Mouse (Mus musculus) heart, adult 9 months (tissue): Measurements from ENCODE around the gene Osbpl3.

ENCODE experiments used
- DNase-seq, 2 experiments: peaks; one replicate each; pipeline ENCODE4 v3.0.0; 2022; ENCODE audit warnings: low spot score in 2 of 2

Osbpl3 gene

DNA sequence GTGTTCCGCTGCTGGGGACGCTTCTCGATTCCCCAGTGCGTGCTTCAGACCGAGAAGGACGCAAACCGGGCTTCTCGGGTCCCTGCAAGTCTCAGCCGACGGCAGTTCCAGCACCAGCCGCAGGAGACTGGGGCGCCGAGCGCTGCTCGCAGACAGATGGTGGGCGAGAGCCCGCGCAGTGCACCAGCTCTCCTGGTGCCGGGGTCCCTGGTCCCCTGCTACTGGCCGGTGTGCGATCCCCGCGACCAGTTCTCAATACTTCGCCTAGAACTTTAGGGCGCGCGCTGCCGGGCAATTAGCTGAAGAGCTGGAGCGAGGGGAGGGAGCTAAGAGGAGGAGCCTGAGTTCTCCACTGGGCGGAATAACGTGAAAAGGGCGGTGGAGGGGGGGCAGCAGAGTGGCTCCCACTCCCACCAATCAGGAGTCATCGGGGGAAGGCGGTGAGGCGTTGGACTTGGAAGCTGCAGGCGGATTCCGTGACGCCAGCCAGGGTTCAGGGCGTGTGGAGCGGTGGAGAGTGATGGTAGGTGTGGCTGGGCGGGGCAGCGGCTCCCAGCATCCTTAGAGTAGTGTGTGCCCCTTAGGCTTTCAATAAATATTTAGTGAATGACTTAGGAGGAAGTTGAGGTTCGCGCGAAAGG is at the start of gene Osbpl3:
TSS of gene Osbpl3 (minus strand) at position 373 of the 641 bp plus-strand sequence.
- peak; percentile 88 to 90 for DNase-seq

DNA sequence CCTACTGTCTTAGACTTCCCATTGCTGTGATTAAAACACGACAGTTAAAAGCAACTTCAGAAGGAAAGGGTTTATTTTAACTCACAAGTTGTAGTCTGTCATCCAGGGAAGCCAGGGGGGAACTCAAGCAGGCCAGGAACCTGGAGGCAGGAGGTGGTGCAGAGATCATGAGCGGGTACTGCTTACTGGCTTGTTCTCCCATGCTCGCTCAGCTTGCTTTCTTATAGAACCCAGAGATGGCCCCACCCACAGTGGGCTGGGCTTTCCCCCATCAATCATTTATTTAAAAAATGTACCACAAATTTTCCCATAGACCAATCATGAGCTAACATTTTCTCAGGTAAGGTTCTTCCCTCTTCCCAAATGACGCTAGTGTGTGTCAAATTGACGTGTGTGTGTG is 49.5 kb upstream of the Osbpl3 start:
- no peak for DNase-seq

DNA sequence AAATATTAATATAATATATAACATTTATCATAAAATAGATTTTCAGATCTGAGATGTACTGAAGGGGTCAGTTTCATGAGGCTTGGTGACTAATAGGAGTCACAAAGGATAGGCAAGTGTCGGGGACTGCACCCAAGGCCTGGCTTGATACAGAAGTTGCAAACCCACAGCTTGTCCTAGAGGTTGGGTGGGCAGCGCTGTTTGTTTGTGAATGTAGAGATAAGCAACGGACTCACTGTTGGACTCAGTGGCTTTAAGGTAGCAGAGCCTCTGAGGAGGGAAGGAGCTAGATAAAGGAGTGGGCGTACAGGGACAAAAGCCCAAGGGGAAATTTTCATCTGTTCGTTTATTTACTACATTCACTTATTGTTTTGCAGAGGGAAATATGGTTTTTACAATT is 48.7 kb upstream of the Osbpl3 start:
- DNase-seq = no peak

DNA sequence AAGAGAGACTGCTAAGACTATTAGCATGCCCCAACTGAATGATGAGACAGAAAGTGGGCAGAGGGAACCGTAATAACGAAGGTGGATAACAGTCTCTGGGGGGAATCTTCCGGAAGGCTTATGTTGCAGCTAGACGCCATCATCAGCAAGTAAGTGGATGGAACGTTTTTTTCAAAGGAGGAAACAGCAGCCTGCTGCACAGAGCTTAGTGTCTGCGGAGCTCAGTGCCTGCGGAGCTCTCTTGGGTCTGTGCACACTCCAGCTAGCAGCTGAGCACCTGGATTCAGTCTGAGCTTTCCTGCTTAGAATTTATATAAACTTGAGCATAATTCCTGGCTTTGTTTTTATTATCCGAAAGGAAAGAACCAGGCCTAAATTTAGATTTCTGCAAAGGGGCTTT is 47.8 kb upstream of the Osbpl3 start:
- DNase-seq = no peak

DNA sequence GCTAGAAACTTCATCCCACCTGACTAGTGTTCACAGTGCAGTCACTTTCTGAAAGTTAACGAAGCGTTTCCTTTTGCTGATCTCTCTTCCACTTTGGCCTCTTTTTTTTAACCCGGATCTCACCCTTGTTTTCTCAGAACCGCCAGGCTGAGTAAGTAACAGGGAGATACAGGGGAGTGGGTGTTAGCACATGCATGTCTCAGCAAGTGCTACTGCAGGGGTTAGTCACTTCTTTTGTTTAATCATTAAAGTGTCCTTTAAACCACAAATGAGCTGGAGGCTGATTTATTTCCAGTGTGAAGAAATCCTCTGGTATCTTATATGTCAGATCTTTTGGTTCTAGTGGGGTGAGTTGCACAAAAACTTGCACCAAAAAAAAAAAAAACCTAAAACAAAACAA is 47.0 kb upstream of the Osbpl3 start:
- no peak for DNase-seq

DNA sequence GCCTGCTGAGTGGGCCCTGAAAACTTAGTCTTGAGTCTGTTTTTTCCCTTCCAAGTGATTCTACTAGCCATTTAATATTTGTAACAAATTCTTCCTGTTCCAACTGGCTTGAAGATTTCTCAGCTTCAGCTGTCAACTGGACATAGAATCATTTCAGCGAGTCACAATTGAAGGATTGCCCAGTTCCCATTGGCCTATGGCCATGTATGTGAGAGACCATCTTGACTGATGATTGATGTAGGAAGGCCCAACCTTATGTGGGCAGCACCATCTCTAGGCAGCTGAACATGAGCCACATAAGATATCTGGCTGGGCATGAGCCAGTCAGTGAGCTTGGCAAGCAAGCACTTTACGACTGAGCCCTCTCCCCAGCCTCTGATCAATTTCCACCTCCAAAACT is 42.3 kb upstream of the Osbpl3 start:
- peak; percentile 8 to 36 for DNase-seq

DNA sequence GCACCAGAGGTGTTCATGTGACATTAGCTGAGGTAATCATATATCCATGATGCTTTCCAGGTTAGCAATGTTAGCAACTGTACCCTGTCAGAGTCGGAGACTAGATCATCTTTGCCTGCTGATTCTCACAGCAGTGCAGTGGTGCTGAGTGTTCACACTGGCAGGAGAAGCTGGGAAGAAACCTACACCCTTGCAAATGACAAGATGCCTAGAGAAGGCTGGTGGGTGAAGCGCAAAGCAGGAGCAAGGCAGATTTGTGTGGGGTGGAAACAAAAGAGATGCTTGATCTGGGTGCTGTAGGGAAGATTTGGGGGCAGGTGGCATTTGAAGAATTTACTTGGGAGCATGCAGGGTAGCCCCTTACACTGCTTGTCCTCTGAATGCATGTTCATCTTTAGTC is 34.5 kb upstream of the Osbpl3 start:
- DNase-seq = no peak

DNA sequence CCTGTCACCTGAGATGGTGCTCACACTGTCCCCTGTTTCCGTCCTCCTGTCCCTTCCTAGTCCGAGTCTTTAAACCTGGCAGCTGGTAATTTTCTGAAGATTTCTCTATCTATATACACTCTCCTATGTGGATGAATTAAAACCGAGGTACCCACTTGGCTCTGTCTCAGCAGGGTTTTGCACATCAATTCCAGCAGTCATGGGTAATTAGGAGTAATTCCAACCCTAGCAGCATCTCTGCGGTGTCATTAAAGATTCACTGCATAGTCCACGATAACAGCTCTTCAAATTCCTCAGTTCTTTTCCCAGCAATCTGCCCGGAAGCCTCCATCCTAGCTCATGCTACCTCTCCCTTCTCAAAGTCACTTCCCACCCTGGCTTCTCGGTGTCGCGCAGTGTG is 33.4 kb upstream of the Osbpl3 start:
- no peak for DNase-seq

DNA sequence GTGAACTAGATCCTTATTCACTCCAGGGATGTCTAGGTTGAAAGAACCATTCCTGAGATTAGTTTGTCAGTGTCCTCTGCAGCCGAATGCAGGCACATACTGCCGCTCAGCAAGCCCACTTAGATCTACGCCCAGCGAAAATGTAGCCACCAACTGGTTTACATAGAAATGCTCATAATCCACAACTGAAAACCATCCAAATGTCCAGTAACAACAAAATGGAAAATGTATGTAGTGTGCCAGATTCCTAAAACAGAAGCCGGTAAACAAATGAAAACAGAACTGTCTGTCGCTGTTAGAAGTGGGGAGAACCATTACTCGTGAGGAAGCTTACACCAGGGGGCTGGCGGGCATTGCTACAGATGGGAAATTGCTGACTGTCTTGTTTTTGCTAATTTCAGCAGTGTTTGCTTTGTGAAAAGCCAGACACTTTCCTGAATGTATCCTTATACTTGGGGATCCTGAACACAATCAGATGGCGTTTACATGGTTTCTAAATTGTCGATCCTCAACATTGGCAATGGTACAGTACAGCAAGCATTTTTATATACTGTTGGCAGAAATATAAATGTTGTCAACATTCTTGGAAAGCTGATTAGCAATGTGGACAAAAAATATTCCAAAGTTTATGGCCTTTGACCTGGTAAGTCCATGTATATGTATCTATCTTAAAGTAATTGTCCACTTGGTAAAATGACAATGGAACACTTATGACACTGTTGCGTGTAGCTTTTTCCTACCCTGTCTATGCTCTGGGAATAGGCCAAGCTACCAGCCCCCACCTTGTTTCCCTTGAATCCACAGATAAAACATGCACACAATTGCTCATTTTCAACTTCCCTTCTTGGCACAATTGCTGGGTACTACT is 30.3 kb upstream of the Osbpl3 start:
- no peak for DNase-seq

DNA sequence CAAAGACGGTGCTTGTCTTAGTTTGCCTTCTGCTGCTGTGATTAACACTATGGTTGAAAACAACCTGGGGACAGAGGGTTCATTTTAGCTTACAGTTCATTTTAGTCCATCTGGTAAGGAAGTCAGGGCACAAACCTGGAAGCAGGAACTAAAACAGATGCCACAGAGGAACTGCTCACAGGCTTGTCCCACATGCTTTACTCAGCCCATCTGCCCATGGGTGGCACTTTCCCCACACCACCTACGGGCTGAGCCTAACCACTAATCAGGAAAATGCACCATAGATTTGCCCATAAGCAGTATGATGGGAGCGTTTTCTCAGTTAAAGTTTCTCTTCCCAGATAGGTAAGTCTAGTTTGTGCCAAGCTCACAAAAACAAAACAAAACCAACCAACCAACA is 27.4 kb upstream of the Osbpl3 start:
- DNase-seq = no peak

DNA sequence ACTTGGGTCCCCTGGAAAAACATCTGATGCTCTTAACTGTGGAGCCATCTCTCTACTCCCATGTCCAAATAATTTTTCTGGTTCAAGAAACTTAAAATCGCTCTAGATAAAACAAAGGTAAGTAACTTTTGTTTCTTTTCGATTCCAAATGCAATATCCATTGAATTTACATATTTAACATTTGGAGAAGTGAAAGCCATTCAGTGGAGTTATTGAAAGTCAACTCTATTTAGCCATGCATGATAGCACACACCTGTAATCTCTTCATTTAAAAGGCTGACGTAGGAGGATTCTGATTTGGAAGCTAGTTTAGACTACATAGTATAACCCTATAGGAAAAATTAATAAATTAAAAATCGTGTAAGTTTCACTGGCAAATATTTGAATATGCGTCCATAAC is 25.5 kb upstream of the Osbpl3 start:
- no peak for DNase-seq

DNA sequence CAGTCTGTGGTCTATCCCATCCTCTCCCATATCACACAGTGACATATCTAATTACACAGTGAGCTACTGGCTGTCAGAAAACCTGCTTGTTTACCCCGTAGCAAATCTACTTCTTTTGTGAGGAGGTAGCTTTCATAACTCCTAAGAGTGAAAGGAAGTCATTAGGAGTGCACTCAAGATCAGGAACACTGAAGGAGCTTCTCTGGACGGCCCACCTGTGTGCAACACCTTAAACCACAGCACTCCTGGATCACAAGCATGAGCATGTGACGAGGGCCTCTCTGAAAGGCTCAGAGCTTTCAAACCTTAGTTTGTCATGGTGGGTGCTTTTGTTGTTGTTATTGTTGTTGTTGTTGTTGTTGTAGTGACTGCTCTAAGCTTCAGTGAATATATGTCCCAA is 10.4 kb upstream of the Osbpl3 start:
- no peak for DNase-seq

DNA sequence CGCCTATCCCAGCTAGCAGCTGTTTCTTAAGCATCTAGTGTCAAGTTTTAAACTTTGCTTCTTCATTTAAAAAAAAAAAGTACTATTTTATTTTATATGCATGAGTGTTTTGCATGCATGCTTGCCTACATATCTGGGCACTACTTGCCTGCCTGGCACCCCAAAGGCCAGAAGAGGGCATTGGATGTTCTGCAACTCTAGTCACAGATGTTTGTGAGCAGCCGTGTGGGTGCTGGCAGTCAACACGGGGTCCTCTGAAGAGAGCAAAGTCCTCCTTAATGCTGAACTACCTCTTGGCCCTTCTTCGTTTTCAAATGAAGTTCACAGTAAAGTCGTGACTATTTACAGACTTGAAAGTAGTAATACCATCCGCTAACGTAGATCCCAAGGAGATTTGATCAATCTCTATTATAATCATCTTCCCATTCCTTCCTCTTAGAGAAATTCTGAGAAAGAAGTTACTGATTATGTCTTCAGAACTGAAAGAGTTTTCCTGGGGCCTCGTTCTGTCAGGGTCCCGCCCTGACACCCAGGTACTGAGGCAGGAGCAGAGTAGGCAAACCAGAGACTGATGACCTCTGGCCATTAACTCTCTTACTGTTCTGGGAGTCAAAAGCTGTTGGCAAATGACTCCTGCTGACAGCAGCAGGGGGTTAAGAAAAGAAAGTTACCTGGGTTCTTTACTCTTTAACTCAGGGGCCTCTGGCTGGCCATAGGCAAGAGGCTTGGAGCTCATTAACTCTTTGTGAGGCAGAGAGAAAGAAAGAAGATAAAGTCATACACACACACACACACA is 8.9 kb upstream of the Osbpl3 start:
- DNase-seq = no peak

DNA sequence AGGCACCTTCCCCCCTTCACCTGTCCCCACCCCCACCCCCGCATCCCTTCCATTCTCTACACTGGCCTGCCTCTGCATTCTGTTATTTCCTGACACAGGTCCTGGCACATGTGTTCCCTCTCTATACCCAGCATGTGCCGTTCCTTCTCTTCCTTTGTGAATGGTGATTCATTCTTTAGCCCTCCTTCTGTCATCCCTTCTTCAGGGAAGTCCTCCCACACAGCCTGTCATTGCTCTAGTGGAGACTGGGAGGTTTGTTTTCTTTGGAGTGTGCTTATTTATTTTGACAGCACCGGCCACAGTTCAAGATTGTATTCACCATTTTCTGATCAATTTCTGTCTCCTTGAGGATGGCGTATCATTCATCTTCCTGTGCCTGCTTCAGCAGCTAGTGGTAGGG is 6.0 kb upstream of the Osbpl3 start:
- DNase-seq = no peak

DNA sequence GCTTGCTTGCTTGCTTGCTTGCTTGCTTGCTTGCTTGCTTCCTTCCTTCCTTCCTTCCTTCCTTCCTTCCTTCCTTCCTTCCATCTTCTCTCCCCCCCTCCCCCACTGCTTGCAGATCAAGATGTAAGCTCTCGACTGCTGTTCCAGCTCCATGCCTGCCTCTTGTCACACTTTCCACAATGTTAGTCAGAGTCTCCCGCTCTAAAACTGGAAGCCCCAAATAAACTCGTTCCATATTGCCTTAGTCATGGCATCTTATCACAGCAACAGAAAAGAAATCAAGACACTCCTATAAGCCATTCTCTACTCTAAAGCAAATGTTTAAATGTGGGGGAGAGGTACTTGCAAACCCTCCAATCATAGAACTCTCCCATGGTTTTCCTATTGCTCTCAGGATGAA is 5.6 kb upstream of the Osbpl3 start:
- DNase-seq = no peak

DNA sequence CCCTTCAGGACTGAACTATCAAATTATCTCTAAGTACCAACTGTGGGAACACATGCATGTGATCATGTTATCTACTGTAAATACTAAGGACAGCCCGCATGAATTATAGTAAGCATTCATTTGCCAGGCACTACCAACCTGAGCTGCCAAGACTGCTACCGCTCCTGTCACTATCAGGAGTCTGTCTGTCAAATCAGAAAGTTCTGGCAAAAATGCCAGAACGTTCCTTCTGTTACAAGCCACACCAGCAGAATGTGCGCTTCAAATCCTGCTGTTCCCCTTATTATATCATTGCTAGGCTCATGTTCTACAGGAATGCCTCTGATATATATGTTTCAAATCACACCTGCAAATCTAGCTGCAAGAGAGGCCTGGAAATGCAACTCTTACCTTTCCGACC is 4.6 kb upstream of the Osbpl3 start:
- no peak for DNase-seq

DNA sequence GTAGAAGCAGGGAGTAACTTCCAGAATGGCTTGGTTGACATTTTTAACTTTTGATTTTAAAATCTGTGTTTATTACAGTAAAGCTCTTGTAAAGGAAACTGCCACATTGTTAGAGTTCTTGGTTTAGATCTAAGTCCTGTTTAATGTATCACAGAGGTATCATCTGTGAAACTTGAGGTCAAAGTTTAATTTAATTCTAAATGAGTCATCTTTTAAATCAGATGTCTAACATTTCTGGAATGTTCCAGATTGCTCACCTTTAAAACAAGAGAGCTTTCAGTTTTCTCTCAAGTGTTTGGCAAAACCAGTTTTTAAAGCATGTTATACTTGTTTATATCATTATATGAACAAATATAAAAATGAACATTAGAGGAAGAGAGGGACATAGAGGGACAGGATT is 4.2 kb upstream of the Osbpl3 start:
- no peak for DNase-seq

DNA sequence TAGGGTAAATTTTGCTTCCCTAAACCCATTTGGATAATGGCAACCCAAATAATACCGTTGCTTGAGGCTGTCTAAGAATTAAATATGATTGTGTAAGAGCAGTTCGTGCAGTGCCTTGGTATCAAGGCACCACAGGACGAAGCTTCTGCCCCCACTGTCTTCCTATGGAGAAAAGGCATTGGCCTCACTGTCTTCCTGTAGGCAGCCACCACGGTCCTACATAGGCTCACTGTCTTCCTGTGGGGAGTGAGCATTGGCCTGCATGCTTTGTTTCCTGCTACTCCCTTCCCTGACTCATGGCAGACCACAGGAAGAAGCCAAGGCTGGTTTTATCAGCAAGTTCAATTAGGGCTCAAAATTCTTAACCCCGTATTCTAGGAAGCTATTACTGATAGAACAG is 3.3 kb upstream of the Osbpl3 start:
- DNase-seq = no peak

DNA sequence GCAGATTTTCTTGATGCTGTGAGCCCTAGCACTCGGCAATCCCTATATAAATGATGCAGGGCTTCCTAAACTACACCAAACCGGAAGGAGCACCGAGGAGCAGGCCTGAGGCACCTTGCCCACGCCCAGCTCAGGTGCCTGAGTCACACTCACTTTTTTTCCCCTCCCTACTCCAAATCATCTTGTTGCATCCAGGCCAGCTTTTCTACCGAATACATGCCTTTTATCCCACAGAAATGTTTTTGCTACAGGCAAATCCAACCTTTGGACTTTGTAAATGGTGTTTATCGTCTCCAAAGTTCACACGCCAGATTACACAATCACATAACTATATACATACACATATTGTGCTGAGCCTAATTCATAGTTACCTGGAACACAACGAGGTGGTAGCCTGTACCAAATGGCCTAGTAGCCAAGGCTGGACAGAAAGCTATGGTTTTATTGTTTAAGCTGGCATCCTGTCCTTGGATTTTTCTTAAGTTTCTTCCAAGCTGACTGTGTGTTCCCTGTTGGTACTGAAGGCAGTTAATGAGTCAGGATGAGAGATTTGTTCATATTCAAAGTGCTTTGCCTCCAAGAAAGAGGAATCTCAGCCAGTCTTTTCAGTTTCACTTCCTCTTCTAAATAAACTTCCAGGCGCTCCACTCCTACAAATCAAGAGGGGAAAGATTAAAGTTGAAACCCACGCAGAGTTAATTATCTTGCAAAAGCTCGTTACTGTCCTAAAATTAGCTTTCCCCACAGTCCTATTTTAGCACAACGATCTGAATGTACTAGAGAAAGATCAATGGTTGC is 1.7 kb upstream of the Osbpl3 start:
- DNase-seq = no peak

DNA sequence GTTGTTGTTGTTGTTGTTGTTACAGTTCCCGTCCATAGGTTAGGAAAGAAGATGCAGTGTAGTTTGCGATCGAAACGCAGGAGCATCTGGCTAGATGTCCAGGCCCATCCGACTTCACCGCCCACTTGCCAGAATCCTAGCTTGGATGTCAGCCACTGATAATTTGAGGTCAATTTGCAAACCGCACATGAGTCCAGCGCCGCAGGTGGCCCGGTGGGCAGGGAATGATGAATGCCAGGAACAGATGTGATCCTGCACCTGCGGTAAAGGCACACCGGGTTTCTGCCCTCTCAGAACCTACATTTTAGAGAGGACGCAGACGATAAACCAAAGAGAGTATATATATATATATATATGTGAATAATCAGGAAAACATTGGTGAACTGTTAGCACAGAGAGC is 705 bp upstream of the Osbpl3 start:
- DNase-seq = no peak

DNA sequence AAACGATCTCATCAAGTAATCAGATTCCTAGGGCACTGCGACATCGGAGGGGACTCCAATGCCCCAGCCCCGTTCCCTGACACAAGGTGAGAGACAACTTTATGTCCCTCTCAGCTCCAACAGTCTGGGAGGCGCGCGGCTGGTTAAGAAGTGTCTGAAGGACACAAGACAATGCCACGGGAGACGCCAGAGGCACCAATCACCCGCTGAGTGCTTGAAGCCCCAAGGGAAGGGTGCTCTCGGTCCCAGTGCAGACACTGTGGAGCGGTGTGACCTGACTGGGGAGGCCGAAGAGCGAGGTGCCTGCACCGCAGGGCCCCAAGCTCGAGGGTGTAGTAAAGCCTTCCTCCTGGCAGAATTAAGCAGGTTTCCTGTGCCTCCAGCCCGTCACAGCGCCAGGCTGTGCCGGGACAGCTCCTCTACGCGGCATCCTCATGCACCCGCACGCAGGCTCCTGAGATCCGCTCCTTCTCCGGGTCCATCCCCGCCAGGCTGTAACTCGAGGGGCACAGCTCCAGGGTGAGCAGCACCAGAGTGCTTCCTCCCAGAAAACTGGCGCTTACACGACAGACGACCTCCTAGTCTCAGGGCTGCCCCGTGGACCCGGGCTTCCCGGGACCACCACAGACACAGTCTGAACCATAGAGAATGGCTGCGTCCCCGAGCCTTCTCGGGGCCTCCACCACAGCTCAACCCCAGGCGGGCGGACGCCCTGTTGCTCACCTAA is 736 bp downstream of the Osbpl3 start:
- DNase-seq = peak; percentile 41 to 42
